Mouse (Mus musculus) CH12.LX (cell line): ENCODE measurements around the gene Bcl2l12. TPM values are rescaled to one million over a fixed set of nuclear protein-coding genes. Genes with fewer than 3 reads are reported as not detected.

Source experiments
- DNase-seq: peaks from one replicate; pipeline ENCODE4 v3.0.0-alpha.2; 2013; ENCODE audit errors: extremely low read depth
- H3K27ac ChIP-seq: 2 replicates; pipeline ENCODE4 v1.5.1; 2012; ENCODE audit warnings: low read depth, mild to moderate bottlenecking, control low read depth, moderate library complexity; ENCODE audit not compliant: insufficient read depth
- H3K27me3 ChIP-seq: replicated peaks from 2 replicates; pipeline ENCODE3; 2012; ENCODE audit warnings: inconsistent platforms
- H3K36me3 ChIP-seq, 2 experiments: replicated peaks in 1 of 2; 2 replicates each; pipeline versions ENCODE3 to v1.6.1; 2012; ENCODE audit warnings: inconsistent platforms in 1 of 2, low read length in 1 of 2, mild to moderate bottlenecking in 1 of 2, mixed read lengths in 1 of 2, moderate library complexity in 1 of 2; ENCODE audit not compliant: control insufficient read depth in 1 of 2, insufficient read depth in 1 of 2
- H3K4me1 ChIP-seq, 2 experiments: 2 replicates each; pipeline ENCODE4 v1.6.1; 2012; ENCODE audit warnings: inconsistent platforms in 1 of 2, moderate library complexity in 1 of 2; ENCODE audit not compliant: insufficient read depth in 2 of 2, control insufficient read depth in 1 of 2
- H3K4me2 ChIP-seq: 2 replicates; pipeline ENCODE4 v1.6.1; 2012; ENCODE audit warnings: low read depth, mild to moderate bottlenecking, control low read depth; ENCODE audit not compliant: poor library complexity, insufficient read depth, severe bottlenecking
- H3K4me3 ChIP-seq, 3 experiments: fragments of 150-350 bp in 1 of 3; sonication (generic) in 1 of 3; replicated peaks in 1 of 3; 2 replicates each; pipeline versions ENCODE3 to v1.5.1; 2011 to 2012; ENCODE audit warnings: low read depth in 2 of 3, low read length in 2 of 3, mild to moderate bottlenecking in 2 of 3, moderate library complexity in 2 of 3, control low read depth in 1 of 3, improper control_type of control experiment in 1 of 3, inconsistent platforms in 1 of 3, mixed read lengths in 1 of 3; ENCODE audit not compliant: poor library complexity in 1 of 3
- H3K79me2 ChIP-seq: replicated peaks from 2 replicates; pipeline ENCODE4 v1.6.1; 2012; ENCODE audit warnings: mild to moderate bottlenecking, moderate library complexity; ENCODE audit not compliant: control insufficient read depth, poor library complexity, insufficient read depth, severe bottlenecking; ENCODE audit errors: extremely low read depth
- H3K9ac ChIP-seq: 2 replicates; pipeline ENCODE4 v1.6.1; 2012; ENCODE audit warnings: low read depth, mild to moderate bottlenecking, control low read depth, moderate library complexity; ENCODE audit not compliant: insufficient read depth
- H3K9me3 ChIP-seq: replicated peaks from 2 replicates; pipeline ENCODE3; 2012; ENCODE audit warnings: low read length, inconsistent platforms, mixed read lengths
- BHLHE40 ChIP-seq: IDR thresholded peaks from 2 replicates; pipeline ENCODE4 v1.6.1; 2011; ENCODE audit warnings: mild to moderate bottlenecking, low read depth, low read length, improper control_type of control experiment
- CHD1 ChIP-seq: IDR thresholded peaks from 2 replicates; pipeline ENCODE4 v1.6.1; 2012; ENCODE audit warnings: low read depth, low read length, improper control_type of control experiment, inconsistent platforms
- E2F4 ChIP-seq: IDR thresholded peaks from 2 replicates; pipeline ENCODE4 v1.6.1; 2011; ENCODE audit warnings: low read depth, low read length, improper control_type of control experiment; ENCODE audit not compliant: insufficient replicate concordance
- ETS1 ChIP-seq: conservative IDR thresholded peaks from 2 replicates; pipeline ENCODE4 v1.6.1; 2012; ENCODE audit warnings: low read depth, mild to moderate bottlenecking, inconsistent platforms, low read length, improper control_type of control experiment, moderate library complexity
- GABPA ChIP-seq: IDR thresholded peaks from 2 replicates; pipeline ENCODE4 v1.6.1; 2012; ENCODE audit warnings: low read depth, low read length, improper control_type of control experiment, inconsistent platforms; ENCODE audit not compliant: insufficient replicate concordance
- IRF4 ChIP-seq: IDR thresholded peaks from 2 replicates; pipeline ENCODE4 v1.6.1; 2014; ENCODE audit warnings: low read depth, mild to moderate bottlenecking, inconsistent platforms, low read length, improper control_type of control experiment
- JUND ChIP-seq: conservative IDR thresholded peaks from 2 replicates; pipeline ENCODE4 v1.6.1; 2011; ENCODE audit warnings: low read depth, low read length, improper control_type of control experiment
- MAFK ChIP-seq: IDR thresholded peaks from 2 replicates; pipeline ENCODE4 v1.6.1; 2011; ENCODE audit warnings: low read length, improper control_type of control experiment; ENCODE audit not compliant: insufficient replicate concordance
- MAZ ChIP-seq: IDR thresholded peaks from 2 replicates; pipeline ENCODE4 v1.6.1; 2012; ENCODE audit warnings: low read depth, mild to moderate bottlenecking, inconsistent platforms, low read length, improper control_type of control experiment, moderate library complexity
- NRF1 ChIP-seq: IDR thresholded peaks from 2 replicates; pipeline ENCODE4 v1.6.1; 2014; ENCODE audit warnings: low read depth, mild to moderate bottlenecking, inconsistent platforms, low read length, improper control_type of control experiment, moderate library complexity
- POLR2AphosphoS2 ChIP-seq: IDR thresholded peaks from 2 replicates; pipeline ENCODE4 v1.6.1; 2011; ENCODE audit warnings: low read depth, low read length, improper control_type of control experiment
- TCF12 ChIP-seq: IDR thresholded peaks from 2 replicates; pipeline ENCODE4 v1.6.1; 2014; ENCODE audit warnings: low read depth, mild to moderate bottlenecking, inconsistent platforms, low read length, improper control_type of control experiment
- UBTF ChIP-seq: IDR thresholded peaks from 2 replicates; pipeline ENCODE4 v1.6.1; 2012; ENCODE audit warnings: low read depth, mild to moderate bottlenecking, inconsistent platforms, low read length, improper control_type of control experiment, moderate library complexity
- USF1 ChIP-seq: IDR thresholded peaks from 2 replicates; pipeline ENCODE4 v1.6.1; 2014; ENCODE audit warnings: low read depth, mild to moderate bottlenecking, inconsistent platforms, low read length, improper control_type of control experiment
- ZC3H11A ChIP-seq: IDR thresholded peaks from 2 replicates; pipeline ENCODE4 v1.6.1; 2012; ENCODE audit warnings: low read depth, mild to moderate bottlenecking, inconsistent platforms, low read length, improper control_type of control experiment
- ZKSCAN1 ChIP-seq: IDR thresholded peaks from 2 replicates; pipeline ENCODE4 v1.6.1; 2012; ENCODE audit warnings: low read depth, inconsistent platforms, low read length, improper control_type of control experiment, borderline replicate concordance
- ZMIZ1 ChIP-seq: IDR thresholded peaks from 2 replicates; pipeline ENCODE4 v1.6.1; 2012; ENCODE audit warnings: low read depth, mild to moderate bottlenecking, inconsistent platforms, low read length, improper control_type of control experiment
- ZNF384 ChIP-seq: IDR thresholded peaks from 2 replicates; pipeline ENCODE4 v1.6.1; 2012; ENCODE audit warnings: low read depth, low read length, improper control_type of control experiment, inconsistent platforms
- dilution Hi-C: fragments of 300-500 bp; cut with MboI; formaldehyde crosslinking; loops from 2 replicates; pipeline ENCODE4 v1.14.3; 2020; ENCODE audit warnings: low sequenced_read_pairs; ENCODE audit not compliant: extremely low pct_unique_long_range_greater_than_20kb, extremely low pct_ligation_motif_present
- in situ Hi-C: fragments of 300-500 bp; cut with MboI; formaldehyde crosslinking; loops from 3 replicates; pipeline ENCODE4 v1.14.3; 2019; ENCODE audit warnings: low sequenced_read_pairs, low pct_ligation_motif_present, low pct_unique_long_range_greater_than_20kb, mixed read lengths
- polyA plus RNA-seq: library from polyadenylated mRNA; unstranded; fragments of >175 nt; gene quantifications from 2 replicates; pipeline ENCODE4 v1.2.1, GENCODE M21; 2012; ENCODE audit warnings: low read depth; ENCODE audit not compliant: insufficient read length
- total RNA-seq, 2 experiments: library from RNA; depleted of rRNA; stranded (reverse); fragments of 300-350 nt in 1 of 2; fragments of >200 nt in 1 of 2; gene quantifications; 2 replicates each; pipeline ENCODE4 v1.2.3; 2012 to 2014

Bcl2l12 gene
- total and polyA plus RNA-seq, 3 experiments, result 9.2 to 12.6 (median 11.8) TPM

DNA sequence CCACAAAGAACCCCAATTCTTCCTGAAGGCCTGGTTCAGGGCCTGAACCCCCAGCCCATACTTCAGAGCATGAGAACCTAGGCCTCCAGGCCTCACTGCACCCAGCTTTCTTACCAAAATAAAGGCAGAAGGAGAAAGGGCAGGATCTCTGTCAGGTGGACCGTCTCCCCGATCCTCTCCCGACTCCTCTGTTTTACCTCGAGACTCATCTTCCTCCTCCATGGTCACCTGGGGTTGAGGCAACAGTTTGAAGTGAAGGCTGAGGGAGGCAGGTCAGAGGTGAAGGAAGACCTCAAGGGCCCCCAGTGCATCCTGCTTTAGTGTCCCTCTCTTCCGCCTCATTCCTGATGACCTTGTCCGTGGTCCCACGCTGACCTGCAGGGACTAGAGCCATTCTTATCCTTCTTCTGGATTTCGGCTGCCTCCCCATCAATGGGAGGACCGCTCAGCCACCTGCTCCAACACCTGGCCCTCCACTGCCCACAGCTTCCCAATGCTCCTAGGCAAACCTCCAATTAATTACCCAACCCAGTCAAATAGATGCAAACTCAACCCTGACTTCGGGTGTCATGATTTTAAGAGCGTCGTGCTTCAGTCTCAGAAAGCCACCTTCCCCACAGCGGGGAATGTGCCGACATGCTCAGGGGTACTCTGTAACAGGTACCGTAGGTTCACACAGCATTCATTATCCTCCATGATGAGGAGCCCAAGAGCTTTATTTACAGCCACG, 15.0 kb upstream of the Bcl2l12 start:
- no peak overlapping the region for H3K4me3 ChIP-seq
- no peak for DNase-seq
- no peaks in the 10 kb centered on the region for H3K9me3 ChIP-seq
- H3K27ac ChIP-seq, result no peak overlapping the region
- H3K4me1 ChIP-seq, result peaks cover 0 to 23% of the 10 kb centered on the region in 2 experiments; a peak in 2 of 4 replicates
- dilution Hi-C loops (no loop called here), in situ Hi-C loops (no loop called here)
- H3K4me2 ChIP-seq, result no peak overlapping the region
- H3K27me3 ChIP-seq, result no peaks in the 10 kb centered on the region
- H3K79me2 ChIP-seq, result peaks cover 18% of the 10 kb centered on the region
- peaks cover 46 to 54% of the 10 kb centered on the region in 2 experiments for H3K36me3 ChIP-seq
- no peak for TF ChIP-seq NRF1
- TF ChIP-seq ZKSCAN1, result no peak
- TF ChIP-seq TCF12, result no peak
- no peak for TF ChIP-seq IRF4
- no peak overlapping the region for H3K9ac ChIP-seq

DNA sequence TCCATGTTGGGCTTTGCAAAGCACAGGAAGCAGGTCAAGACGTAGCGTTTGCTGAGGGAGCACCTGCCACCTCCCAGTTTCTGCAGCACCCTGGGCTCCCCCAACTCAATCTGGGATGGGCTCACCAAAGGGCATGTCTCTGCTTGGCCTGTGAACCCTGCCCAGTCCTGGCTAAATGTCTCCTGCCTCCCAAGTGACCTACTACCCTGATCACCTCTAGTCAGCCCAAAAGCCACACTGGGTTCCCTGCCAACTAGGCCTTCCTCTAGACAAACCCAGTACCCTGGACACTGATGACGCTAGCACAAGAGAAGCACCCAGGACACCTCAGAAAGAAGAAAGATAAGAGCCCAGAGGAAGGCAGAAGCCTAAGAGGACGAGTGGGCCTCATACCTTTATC, 14.3 kb upstream of the Bcl2l12 start:
- Histone ChIP-seq H3K27ac (no peak overlapping the region), H3K9me3 (no peaks in the 10 kb centered on the region), H3K9ac (no peak overlapping the region), H3K4me3 (no peak overlapping the region), H3K4me2 (no peak overlapping the region), H3K27me3 (no peaks in the 10 kb centered on the region), H3K4me1 (peaks cover 0 to 18% of the 10 kb centered on the region in 2 experiments; a peak in 2 of 4 replicates), H3K36me3 (peaks cover 53 to 61% of the 10 kb centered on the region in 2 experiments), H3K79me2 (peaks cover 18% of the 10 kb centered on the region)
- dilution Hi-C loops, result no loop called here
- TF ChIP-seq ZNF384, result no peak
- TF ChIP-seq ZKSCAN1, result no peak
- no peak for TF ChIP-seq CHD1
- TF ChIP-seq MAZ, result no peak
- TF ChIP-seq MAFK, result no peak
- no peak for TF ChIP-seq NRF1
- TF ChIP-seq GABPA, result no peak
- no peak for TF ChIP-seq JUND
- no peak for TF ChIP-seq ETS1
- TF ChIP-seq UBTF, result no peak
- TF ChIP-seq BHLHE40, result no peak
- TF ChIP-seq IRF4, result no peak
- no peak for TF ChIP-seq USF1
- no peak for TF ChIP-seq ZMIZ1
- TF ChIP-seq ZC3H11A, result no peak
- TF ChIP-seq E2F4, result no peak
- TF ChIP-seq POLR2AphosphoS2, result no peak
- in situ Hi-C loops, result no loop called here
- DNase-seq, result no peak
